Mouse (Mus musculus) CD4-positive, CD25-positive, alpha-beta regulatory T cell (primary cell): Measurements from ENCODE around the gene Alox5ap. TPM values are rescaled to one million over a fixed set of nuclear protein-coding genes. Genes with fewer than 3 reads are reported as not detected.

Source experiments
- polyA plus RNA-seq: library from polyadenylated mRNA; unstranded; fragments of 100-300 nt; shearing (Covaris generic); gene quantifications from one replicate; pipeline ENCODE4 v1.2.1, GENCODE M21; 2017

The Alox5ap gene
- polyA plus RNA-seq = 0.59 TPM

DNA sequence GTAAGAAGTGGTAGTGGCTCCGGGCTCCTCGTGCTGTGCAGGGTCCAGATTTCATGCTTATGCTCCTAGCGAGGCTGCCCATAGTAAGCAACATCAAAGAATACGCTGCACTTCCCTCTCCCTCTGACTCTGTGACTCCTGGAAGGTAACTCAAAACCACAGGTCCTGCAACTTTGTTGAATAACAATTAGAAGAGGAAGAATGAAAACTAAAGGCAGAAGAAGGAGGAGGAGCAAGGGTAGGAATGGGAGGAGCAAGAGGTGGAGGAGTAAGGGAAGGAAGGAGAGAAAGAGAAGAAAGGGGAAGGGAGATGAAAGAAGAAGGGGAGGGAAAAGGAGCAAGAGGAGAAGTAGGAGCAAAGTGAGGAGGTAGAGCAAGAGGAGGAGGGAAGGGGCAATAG is at the start of gene Alox5ap:
Gene Alox5ap (plus strand): TSS at position 363 of the 400 bp plus-strand sequence.

Other genes with a start within 250 kb of the Alox5ap start
- gene Uspl1, start 80.4 kb upstream of the Alox5ap start, polyA plus RNA-seq = 45.4 TPM
- 218 TPM for gene Hmgb1, start 80.3 kb upstream of the Alox5ap start, polyA plus RNA-seq
- gene Medag, start 147.0 kb downstream of the Alox5ap start, polyA plus RNA-seq = 3.2 TPM
- gene Tex26, start 174.9 kb downstream of the Alox5ap start, polyA plus RNA-seq = 0.92 TPM